Mouse (Mus musculus) midbrain, embryonic 14.5 days (tissue): ENCODE measurements around the gene Ifitm10. TPM values are rescaled to one million over a fixed set of nuclear protein-coding genes. Genes with fewer than 3 reads are reported as not detected.
A peak's percentile ranks its signal among the peaks of the same experiment; 100 is the strongest.
"Not testable (repeated sequence)": the region's sequence is repeated elsewhere in the genome, so short reads cannot be mapped to it uniquely, and the experiment has no call there.

Experiments used
- ATAC-seq: fragments of 200-750 bp; cut with Nextera tagmentation; 2 replicates; pipeline ENCODE4 v1.8.0; 2017; ENCODE audit warnings: moderate number of reproducible peaks, moderate library complexity; ENCODE audit not compliant: low FRiP score, low TSS enrichment
- DNase-seq: peaks from one replicate; pipeline ENCODE4 v3.0.0-alpha.2; 2015
- H3K27ac ChIP-seq: fragments of 300-500 bp; sonication (generic); replicated peaks from 2 replicates; pipeline ENCODE4 v1.5.1; 2014; ENCODE audit warnings: mild to moderate bottlenecking, low read depth, low read length, moderate library complexity
- H3K27me3 ChIP-seq: fragments of 300-500 bp; sonication (generic); 2 replicates; pipeline ENCODE4 v1.6.1; 2014; ENCODE audit warnings: low read length, control low read depth, mixed read lengths; ENCODE audit not compliant: control insufficient read depth, insufficient read depth
- H3K36me3 ChIP-seq: fragments of 300-500 bp; sonication (generic); 2 replicates; pipeline ENCODE4 v1.6.1; 2014; ENCODE audit warnings: low read length, control low read depth; ENCODE audit not compliant: control insufficient read depth, insufficient read depth
- H3K4me1 ChIP-seq: fragments of 300-500 bp; sonication (generic); 2 replicates; pipeline ENCODE4 v1.6.1; 2014; ENCODE audit warnings: mild to moderate bottlenecking, antibody characterized with exemption, low read length, control low read depth; ENCODE audit not compliant: control insufficient read depth, insufficient read depth
- H3K4me2 ChIP-seq: fragments of 300-500 bp; sonication (generic); 2 replicates; pipeline ENCODE4 v1.6.1; 2014; ENCODE audit warnings: mild to moderate bottlenecking, low read length, moderate library complexity
- H3K4me3 ChIP-seq: fragments of 300-500 bp; sonication (generic); replicated peaks from 2 replicates; pipeline ENCODE4 v1.5.1; 2014; ENCODE audit warnings: low read depth, low read length
- H3K9ac ChIP-seq: fragments of 300-500 bp; sonication (generic); replicated peaks from 2 replicates; pipeline ENCODE4 v1.6.1; 2014; ENCODE audit warnings: mild to moderate bottlenecking, low read length, moderate library complexity
- H3K9me3 ChIP-seq: fragments of 300-500 bp; sonication (generic); 2 replicates; pipeline ENCODE4 v1.6.1; 2016; ENCODE audit warnings: low read length, control low read depth, mixed read lengths; ENCODE audit not compliant: control insufficient read depth
- WGBS: fragments of 180-500 bp; shearing (Covaris S2); extraction: QIAGEN DNeasy Blood & Tissue Kit; methylation state at CpG from one replicate; pipeline ENCODE4 v1.1.7; 2014; 5-methylcytosine and 5-hydroxymethylcytosine counted together
- polyA plus RNA-seq: library from polyadenylated mRNA; unstranded; fragments of >200 nt; fragmentation: Nextera tagmentation; extraction: Ambion mirVana; gene quantifications from 2 replicates; pipeline ENCODE4 v1.2.1, GENCODE M21; 2014

Ifitm10 gene
- polyA plus RNA-seq, 1 experiment from 2014 or later, result 3.9 TPM

- Histone ChIP-seq H3K4me2 (no peak overlapping the region), H3K36me3 (no peaks in the 10 kb centered on the region), H3K4me3 (no peak overlapping the region), H3K4me1 (no peaks in the 10 kb centered on the region), H3K27me3 (no peaks in the 10 kb centered on the region), H3K9me3 (no peaks in the 10 kb centered on the region), H3K9ac (no peak overlapping the region), H3K27ac (no peak overlapping the region)
- ATAC-seq, result no peak
- WGBS, result 67% methylated on average over 3 of the region's 3 CpGs
- no peak for DNase-seq
Observed at GRCm38 (mm10) chr7:142328507-142328906, 45.0 kb downstream of the Ifitm10 start.

DNA sequence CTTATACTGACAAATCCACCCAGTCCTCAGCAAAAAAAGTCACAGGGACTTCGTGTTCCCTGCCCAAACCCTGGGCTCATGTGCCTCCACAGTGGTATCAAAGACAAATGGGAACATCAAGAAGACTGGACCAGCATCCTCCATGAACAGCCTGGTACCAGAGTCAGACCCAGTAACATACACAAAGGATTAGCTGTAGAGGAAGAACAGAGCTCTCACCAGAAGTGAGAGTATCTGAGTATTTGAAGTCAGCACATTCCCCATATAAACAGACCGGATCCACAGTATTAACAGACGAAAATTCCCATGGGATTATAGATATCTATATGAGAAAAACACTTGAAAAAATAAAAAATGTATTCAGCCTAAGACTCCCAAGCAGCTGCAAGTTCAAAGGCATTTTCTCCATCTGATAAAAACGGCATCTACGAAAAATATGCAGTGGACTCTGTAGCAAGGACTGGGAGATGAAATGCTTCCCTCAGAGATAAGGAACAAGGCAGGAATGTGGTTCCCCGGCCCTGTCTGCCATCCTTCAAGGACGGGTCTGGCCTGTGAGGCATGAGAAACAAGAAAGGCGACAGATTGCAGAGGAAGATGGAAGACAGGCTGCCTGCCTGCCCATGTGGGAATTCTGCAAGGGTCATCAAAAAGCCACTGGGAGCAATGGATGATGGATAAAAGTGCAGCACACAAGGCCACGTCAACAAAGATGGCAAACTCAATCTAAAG is 46.7 kb downstream of the Ifitm10 start:
- Histone ChIP-seq H3K9me3 (no peaks in the 10 kb centered on the region), H3K27me3 (no peaks in the 10 kb centered on the region), H3K9ac (no peak overlapping the region), H3K4me2 (no peak overlapping the region), H3K36me3 (no peaks in the 10 kb centered on the region), H3K27ac (no peak overlapping the region), H3K4me1 (no peaks in the 10 kb centered on the region), H3K4me3 (no peak overlapping the region)
- 71% methylated on average over 9 of the region's 9 CpGs for WGBS
- DNase-seq (no peak), ATAC-seq (no peak)

DNA sequence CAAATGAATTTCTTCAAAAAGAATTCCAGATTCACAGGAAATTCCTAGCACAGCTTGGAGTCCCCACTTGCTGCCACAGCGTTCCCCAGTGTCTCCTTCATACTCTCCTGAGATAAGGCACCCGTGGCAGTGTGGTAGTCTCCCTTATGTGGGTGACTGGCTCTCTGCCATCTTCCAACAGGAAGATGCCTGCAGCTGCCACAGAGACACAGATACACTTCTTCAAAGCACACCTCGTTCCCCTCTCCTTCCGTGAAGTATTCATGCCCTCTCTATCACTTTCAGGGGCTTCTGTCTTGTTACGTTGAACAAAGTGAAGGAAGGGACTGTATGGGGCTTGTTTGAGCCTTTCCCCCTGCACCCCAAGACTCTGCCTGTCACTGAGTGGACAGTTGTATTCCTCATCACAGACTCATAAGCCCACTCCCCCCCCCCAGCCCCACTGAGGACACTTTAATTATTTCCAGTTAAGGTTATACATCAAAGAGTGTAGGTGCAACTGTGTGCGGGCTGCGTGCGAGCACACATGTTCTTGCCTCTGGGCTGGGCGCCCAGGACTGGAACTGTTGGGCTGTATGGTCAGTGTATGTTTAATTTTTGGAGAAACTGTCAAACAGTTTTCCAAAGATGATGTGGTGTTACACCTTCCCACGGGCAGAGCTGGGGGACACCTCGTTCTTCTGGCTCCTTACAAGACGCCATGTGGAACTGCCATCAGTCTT is 50.0 kb downstream of the Ifitm10 start:
- Histone ChIP-seq H3K27me3 (no peaks in the 10 kb centered on the region), H3K4me2 (no peak overlapping the region), H3K27ac (no peak overlapping the region), H3K9ac (no peak overlapping the region), H3K4me3 (no peak overlapping the region), H3K4me1 (peaks cover 8% of the 10 kb centered on the region; the same call in 1 of the 2 replicates), H3K9me3 (no peaks in the 10 kb centered on the region), H3K36me3 (no peaks in the 10 kb centered on the region)
- 92% methylated on average over 12 of the region's 12 CpGs for WGBS
- DNase-seq (no peak), ATAC-seq (no peak)

GRCm38 (mm10) chr7:142322641-142323040 is 50.9 kb downstream of the Ifitm10 start:
- H3K27me3 ChIP-seq, result no peaks in the 10 kb centered on the region
- H3K9me3 ChIP-seq, result no peaks in the 10 kb centered on the region
- H3K9ac ChIP-seq, result no peak overlapping the region
- no peak overlapping the region for H3K4me3 ChIP-seq
- H3K4me2 ChIP-seq, result no peak overlapping the region
- H3K4me1 ChIP-seq, result peaks cover 8% of the 10 kb centered on the region; the same call in 1 of the 2 replicates
- H3K27ac ChIP-seq, result no peak overlapping the region
- ATAC-seq, result no peak
- DNase-seq, result no peak
- no peaks in the 10 kb centered on the region for H3K36me3 ChIP-seq
- 95% methylated on average over 6 of the region's 6 CpGs for WGBS

GRCm38 (mm10) chr7:142321637-142322306 is 51.8 kb downstream of the Ifitm10 start:
- H3K4me2 ChIP-seq, ATAC-seq, H3K9ac ChIP-seq, DNase-seq, H3K4me3 ChIP-seq, H3K9me3 ChIP-seq, H3K27me3 ChIP-seq, H3K27ac ChIP-seq, H3K36me3 ChIP-seq, H3K4me1 ChIP-seq: not testable (repeated sequence)
- WGBS, result 60% methylated on average over 3 of the region's 10 CpGs

DNA sequence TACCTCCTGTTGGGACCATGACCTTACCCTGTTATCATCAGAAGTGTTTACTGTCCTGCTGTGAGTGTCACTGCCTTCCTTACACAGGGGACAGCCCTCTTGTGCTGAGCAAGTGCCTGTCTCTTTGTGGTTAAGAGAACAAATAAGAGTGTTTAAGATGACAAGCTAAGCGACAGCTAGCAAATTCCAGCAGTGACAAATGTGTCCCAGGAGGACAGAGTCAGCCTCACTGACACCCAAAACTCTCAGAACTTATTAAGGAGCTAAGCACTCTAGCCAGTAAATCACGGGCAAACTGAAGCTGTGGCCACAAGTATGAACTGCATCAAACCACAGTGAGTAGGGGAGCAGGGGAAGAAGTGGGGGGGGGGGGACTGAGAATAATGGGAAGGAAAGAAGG is 52.6 kb downstream of the Ifitm10 start:
- peak; percentile 10 for DNase-seq
- peaks cover 8% of the 10 kb centered on the region; the same call in 1 of the 2 replicates for H3K4me1 ChIP-seq
- WGBS, result 44% methylated on average over 2 of the region's 2 CpGs

GRCm38 (mm10) chr7:142319124-142319523 is 54.4 kb downstream of the Ifitm10 start:
- Histone ChIP-seq H3K27me3 (no peaks in the 10 kb centered on the region), H3K9ac (no peak overlapping the region), H3K36me3 (no peaks in the 10 kb centered on the region), H3K4me2 (no peak overlapping the region), H3K9me3 (no peaks in the 10 kb centered on the region), H3K4me1 (peaks cover 14% of the 10 kb centered on the region), H3K27ac (no peak overlapping the region), H3K4me3 (no peak overlapping the region)
- ATAC-seq (no peak), DNase-seq (no peak)
- 84% methylated on average over 11 of the region's 11 CpGs for WGBS

More for the DNA sequence above, 52.6 kb downstream of the Ifitm10 start:
- no peak for ATAC-seq
- Histone ChIP-seq H3K27ac (no peak overlapping the region), H3K4me2 (no peak overlapping the region), H3K4me3 (no peak overlapping the region), H3K9me3 (no peaks in the 10 kb centered on the region), H3K27me3 (no peaks in the 10 kb centered on the region), H3K36me3 (no peaks in the 10 kb centered on the region), H3K9ac (no peak overlapping the region)

DNA sequence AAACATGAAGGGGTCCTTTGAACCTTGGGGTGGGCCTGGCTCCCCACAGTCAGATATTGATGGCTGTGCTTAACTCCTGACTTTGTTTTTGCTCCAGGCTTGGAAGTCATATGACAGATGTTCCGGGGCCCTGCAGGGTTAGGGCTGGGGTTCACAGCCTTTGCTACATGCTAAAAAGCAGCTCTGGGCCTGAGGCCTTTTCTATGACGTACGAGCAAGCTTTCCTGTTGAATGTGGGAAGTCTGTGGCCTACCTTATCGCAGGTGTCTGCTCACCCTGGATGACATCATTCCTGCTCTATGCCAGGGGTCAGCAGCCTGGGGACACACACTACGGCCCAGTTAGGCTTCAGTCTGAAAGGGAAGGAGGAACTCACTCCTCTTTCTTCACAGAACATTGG is 56.3 kb downstream of the Ifitm10 start:
- H3K9me3 ChIP-seq, result no peaks in the 10 kb centered on the region
- H3K36me3 ChIP-seq, result no peaks in the 10 kb centered on the region
- H3K9ac ChIP-seq, result no peak overlapping the region
- ATAC-seq, result no peak
- 89% methylated on average over 5 of the region's 5 CpGs for WGBS
- H3K4me1 ChIP-seq, result peaks cover 14% of the 10 kb centered on the region
- H3K27me3 ChIP-seq, result no peaks in the 10 kb centered on the region
- no peak for DNase-seq
- H3K4me2 ChIP-seq, result no peak overlapping the region
- H3K27ac ChIP-seq, result no peak overlapping the region
- no peak overlapping the region for H3K4me3 ChIP-seq
